Mouse (Mus musculus) heart, postnatal 10 days (tissue): ENCODE measurements around the gene Atpif1. TPM values are rescaled to one million over a fixed set of nuclear protein-coding genes. Genes with fewer than 3 reads are reported as not detected.
"Not testable (repeated sequence)": the region's sequence is repeated elsewhere in the genome, so short reads cannot be mapped to it uniquely, and the experiment has no call there.

ENCODE experiments used
- DNase-seq, 2 experiments: peaks; one replicate each; pipeline ENCODE4 v3.0.0; 2021
- intact Hi-C: fragments of 180-260 bp; cut with DNase I; formaldehyde crosslinking; loops from one replicate; pipeline ENCODE4 v1.15.1; 2025
- total RNA-seq, 2 experiments: library from RNA; stranded (reverse); gene quantifications; 2 replicates each; pipeline ENCODE4 v1.2.3; 2021

Atpif1 gene
- total RNA-seq, 2 experiments from 2014 or later: 546 to 631 TPM

DNA sequence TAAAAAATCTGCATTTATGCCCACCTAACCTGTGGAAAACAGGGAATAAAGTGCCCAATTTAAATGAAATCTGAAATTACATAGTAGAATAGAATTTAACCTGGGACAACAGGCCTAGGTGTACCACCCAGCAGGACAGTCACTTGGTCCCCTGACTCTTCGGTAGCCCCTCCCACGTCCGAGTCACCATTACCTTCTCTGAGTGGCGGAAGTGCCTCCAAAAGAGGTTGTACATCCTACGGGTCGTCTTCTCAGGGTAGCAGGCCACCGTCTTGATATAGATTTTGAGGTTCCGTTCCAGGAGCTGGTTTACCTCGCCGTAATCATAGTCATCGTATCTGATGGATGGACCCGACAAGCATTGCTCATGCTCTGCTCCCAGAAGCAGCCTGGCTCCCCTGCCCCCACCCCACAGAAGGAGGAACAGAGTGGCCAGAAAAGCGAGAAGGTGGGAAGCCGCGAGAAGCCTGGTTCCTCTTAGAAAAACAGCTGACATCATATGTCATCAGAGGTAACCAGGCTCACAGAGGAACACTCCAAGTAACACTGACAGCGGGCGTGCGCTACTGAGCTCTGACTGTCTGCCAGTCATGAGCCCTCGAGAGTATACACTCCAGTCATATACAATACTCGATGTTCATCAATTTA is 39.1 kb downstream of the Atpif1 start:
- peak in 1 of 2 experiments; percentile 19 for DNase-seq
- intact Hi-C loops: no loop called here

DNA sequence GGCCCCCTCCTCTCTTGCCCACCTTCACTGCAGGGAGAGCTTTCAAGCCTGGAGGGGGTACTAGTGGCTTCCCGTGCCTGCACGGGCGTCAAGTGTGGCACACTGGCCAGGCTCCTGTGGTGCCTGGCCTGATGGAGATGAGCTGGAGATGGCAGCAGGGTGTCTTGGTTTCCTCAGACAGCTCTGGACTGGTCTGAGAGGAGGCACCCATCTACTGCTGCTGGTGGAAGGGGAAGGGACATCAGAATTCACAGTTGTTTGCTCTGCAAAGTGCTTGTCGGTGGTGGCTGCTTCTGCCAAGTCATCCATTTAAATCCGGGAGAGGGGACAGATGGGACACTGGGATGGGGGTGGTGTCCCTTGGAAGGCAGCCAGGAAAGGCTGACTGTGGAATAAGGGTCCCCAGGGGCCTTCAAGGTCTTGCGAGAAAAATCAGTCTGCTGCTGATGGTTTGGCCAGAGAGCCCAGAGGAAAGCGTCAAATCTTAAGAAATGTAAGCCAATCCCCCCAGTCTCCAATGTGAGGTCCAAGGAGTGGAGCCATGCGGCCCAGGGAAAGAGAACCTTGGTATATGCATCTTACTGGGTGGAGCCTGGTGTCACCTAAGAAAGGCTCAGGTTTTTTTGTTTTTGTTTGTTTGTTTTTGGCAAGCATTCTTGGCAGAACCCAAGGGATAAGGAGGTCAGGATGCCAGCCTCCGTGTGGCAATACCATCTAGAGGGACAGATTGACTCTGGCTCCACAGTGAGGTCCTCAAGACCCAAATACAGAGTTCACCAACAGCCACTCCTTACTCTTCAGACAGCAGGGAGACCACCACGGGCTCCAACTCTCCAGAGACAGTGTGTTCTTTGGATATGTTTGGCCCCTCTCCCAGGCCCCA is 41.0 kb downstream of the Atpif1 start:
- DNase-seq: peak; percentile 57 to 64
- intact Hi-C loops: loop anchor here (1.0 kb wide), 1 partner anchor 35 kb away; no protein-coding TSS in a partner anchor

- DNase-seq: no peak
- intact Hi-C loops: no loop called here
These were observed 41.7 kb downstream of the Atpif1 start for GRCm38 (mm10) chr4:132491748-132492147.

- intact Hi-C loops: no loop called here
- no peak for DNase-seq
These were observed 42.4 kb downstream of the Atpif1 start for GRCm38 (mm10) chr4:132491057-132491456.

GRCm38 (mm10) chr4:132490273-132491010 is 43.0 kb downstream of the Atpif1 start:
- intact Hi-C loops: no loop called here
- DNase-seq: no peak

GRCm38 (mm10) chr4:132488976-132489375 is 44.5 kb downstream of the Atpif1 start:
- intact Hi-C loops: no loop called here
- no peak for DNase-seq

GRCm38 (mm10) chr4:132488521-132488920 is 44.9 kb downstream of the Atpif1 start:
- no peak for DNase-seq
- intact Hi-C loops: no loop called here

DNA sequence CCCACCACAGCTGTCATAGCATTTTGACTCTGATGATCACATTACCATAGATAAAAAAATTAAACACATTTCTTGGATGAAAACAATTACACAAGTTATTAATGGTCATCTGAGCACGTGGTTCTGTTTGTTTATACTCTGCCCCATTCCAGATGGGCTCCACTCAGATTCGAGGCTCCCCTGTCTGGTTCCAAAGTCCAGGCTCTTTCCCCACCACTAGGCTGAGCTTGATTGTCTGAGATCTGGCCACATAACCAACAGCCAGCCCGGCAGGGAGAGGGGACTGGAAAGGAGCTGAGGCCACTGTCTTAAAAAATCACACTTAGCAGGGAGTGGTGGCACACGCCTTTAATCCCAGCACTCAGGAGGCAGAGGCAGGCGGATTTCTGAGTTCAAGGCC is 48.6 kb downstream of the Atpif1 start:
- intact Hi-C loops: no loop called here
- no peak for DNase-seq

GRCm38 (mm10) chr4:132484231-132484630 is 49.2 kb downstream of the Atpif1 start:
- intact Hi-C loops: no loop called here
- no peak for DNase-seq

GRCm38 (mm10) chr4:132482956-132483608 is 50.4 kb downstream of the Atpif1 start:
- DNase-seq: peak in 1 of 2 experiments; percentile 28
- intact Hi-C loops: no loop called here

DNA sequence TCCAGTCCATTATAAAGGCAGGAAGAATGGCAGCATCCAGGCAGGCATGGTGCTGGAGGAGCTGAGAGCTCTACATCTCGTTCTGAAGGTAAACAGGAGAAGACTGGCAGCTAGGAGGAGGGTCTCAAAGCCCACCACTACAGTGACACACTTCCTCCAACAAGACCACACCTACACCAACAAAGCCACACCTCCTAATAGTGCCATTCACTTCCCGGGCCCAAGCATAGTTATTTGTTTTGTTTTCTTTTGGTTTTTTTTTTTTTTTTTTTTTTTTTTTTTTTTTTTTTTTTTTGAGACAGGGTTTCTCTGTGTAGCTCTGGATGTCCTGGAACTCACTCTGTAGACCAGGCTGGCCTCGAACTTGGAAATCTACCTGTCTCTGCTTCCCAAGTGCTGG is 51.4 kb downstream of the Atpif1 start:
- intact Hi-C loops, DNase-seq: not testable (repeated sequence)

Other genes starting within 250 kb of the Atpif1 start
- 1 to 10 TPM; 1.1 TPM for gene Rab42, start 230.3 kb downstream of the Atpif1 start, total RNA-seq
- gene Trnau1ap, start 204.1 kb downstream of the Atpif1 start, total RNA-seq: 10 to 100 TPM; 28.3 to 29.5 TPM
- gene Rcc1, start 180.1 kb downstream of the Atpif1 start, total RNA-seq: 10 to 100 TPM; 13.9 to 17.0 TPM
- gene Phactr4, start 111.2 kb downstream of the Atpif1 start, total RNA-seq: 10 to 100 TPM; 29.2 to 29.4 TPM
- gene Med18, start 69.7 kb downstream of the Atpif1 start, total RNA-seq: 1 to 10 TPM; 6.7 to 7.1 TPM
- 1 to 10 TPM; 4.5 to 5.5 TPM for gene Sesn2, start 23.2 kb downstream of the Atpif1 start, total RNA-seq
- gene Dnajc8, start 1.9 kb upstream of the Atpif1 start, total RNA-seq: 10 to 100 TPM; 71.0 to 77.5 TPM
- gene Ptafr, start 30.4 kb upstream of the Atpif1 start, total RNA-seq: 1 to 10 TPM; 1.1 to 1.7 TPM
- gene Eya3, start 105.3 kb upstream of the Atpif1 start, total RNA-seq: 10 to 100 TPM; 33.4 to 41.1 TPM
- 1 to 10 TPM; 2.1 to 4.0 TPM for gene Xkr8, start 198.9 kb upstream of the Atpif1 start, total RNA-seq
- gene Smpdl3b, start 223.6 kb upstream of the Atpif1 start, total RNA-seq: 1 to 10 TPM; 1.2 TPM
- 10 to 100 TPM; 17.3 to 20.4 TPM for gene Rpa2, start 234.7 kb upstream of the Atpif1 start, total RNA-seq